Mouse (Mus musculus) neural tube, embryonic 12.5 days (tissue): Measurements from ENCODE around the gene Agpat4. TPM values are rescaled to one million over a fixed set of nuclear protein-coding genes. Genes with fewer than 3 reads are reported as not detected.

Source experiments
- ATAC-seq: fragments of 200-750 bp; cut with Nextera tagmentation; 2 replicates; pipeline ENCODE4 v1.8.0; 2017; ENCODE audit warnings: low read depth, mild to moderate bottlenecking, moderate TSS enrichment, moderate library complexity; ENCODE audit not compliant: low FRiP score
- H3K27ac ChIP-seq: fragments of 300-500 bp; sonication (generic); 2 replicates; pipeline ENCODE4 v1.5.1; 2016
- H3K27me3 ChIP-seq: fragments of 300-500 bp; sonication (generic); replicated peaks from 2 replicates; pipeline ENCODE4 v1.6.1; 2016; ENCODE audit warnings: mild to moderate bottlenecking
- H3K36me3 ChIP-seq: fragments of 300-500 bp; sonication (generic); 2 replicates; pipeline ENCODE4 v1.6.1; 2016; ENCODE audit warnings: mild to moderate bottlenecking
- H3K4me1 ChIP-seq: fragments of 300-500 bp; sonication (generic); 2 replicates; pipeline ENCODE4 v1.6.1; 2016
- H3K4me2 ChIP-seq: fragments of 300-500 bp; sonication (generic); replicated peaks from 2 replicates; pipeline ENCODE4 v1.6.1; 2016; ENCODE audit warnings: mild to moderate bottlenecking
- H3K4me3 ChIP-seq: fragments of 300-500 bp; sonication (generic); 2 replicates; pipeline ENCODE4 v1.5.1; 2016
- H3K9ac ChIP-seq: fragments of 300-500 bp; sonication (generic); 2 replicates; pipeline ENCODE4 v1.6.1; 2016; ENCODE audit warnings: mild to moderate bottlenecking
- H3K9me3 ChIP-seq: fragments of 300-500 bp; sonication (generic); 2 replicates; pipeline ENCODE4 v1.6.1; 2016; ENCODE audit warnings: mild to moderate bottlenecking
- WGBS: fragments of 180-500 bp; shearing (Covaris S2); methylation state at CpG from one replicate; pipeline ENCODE4 v1.1.7; 2016; 5-methylcytosine and 5-hydroxymethylcytosine counted together
- polyA plus RNA-seq: library from polyadenylated mRNA; unstranded; fragments of >200 nt; fragmentation: Nextera tagmentation; extraction: Ambion mirVana; gene quantifications from 2 replicates; pipeline ENCODE4 v1.2.1, GENCODE M21; 2016

The Agpat4 gene
- polyA plus RNA-seq, 1 experiment from 2014 or later = 41.5 TPM

- H3K4me1 ChIP-seq = peaks cover 44% of the 10 kb centered on the region
- no peak overlapping the region for H3K4me3 ChIP-seq
- H3K36me3 ChIP-seq = no peaks in the 10 kb centered on the region
- H3K4me2 ChIP-seq = 0 out of 2 replicates have a peak overlapping the region, but pooled peaks have one; percentile 17
- no peak overlapping the region for H3K9ac ChIP-seq
- H3K27me3 ChIP-seq = no peaks in the 10 kb centered on the region
- H3K9me3 ChIP-seq = no peaks in the 10 kb centered on the region
- H3K27ac ChIP-seq = peak overlapping the region; percentile 54; the same call in 1 of the 2 replicates
- WGBS = 56% methylated on average over 10 of the region's 10 CpGs
- peak; percentile 4; the same call in 1 of the 2 replicates for ATAC-seq
Measured at GRCm38 (mm10) chr17:12205015-12205693, 86.7 kb downstream of the Agpat4 start.

- peak overlapping the region; percentile 54; the same call in 1 of the 2 replicates for H3K27ac ChIP-seq
- H3K27me3 ChIP-seq = no peaks in the 10 kb centered on the region
- no peak overlapping the region for H3K4me3 ChIP-seq
- H3K9ac ChIP-seq = no peak overlapping the region
- peak; percentile 37; the same call in 1 of the 2 replicates for ATAC-seq
- peaks cover 44% of the 10 kb centered on the region for H3K4me1 ChIP-seq
- no peaks in the 10 kb centered on the region for H3K36me3 ChIP-seq
- no peaks in the 10 kb centered on the region for H3K9me3 ChIP-seq
- WGBS = 20% methylated on average over 4 of the region's 4 CpGs
- peak overlapping the region; percentile 17; the same call in 1 of the 2 replicates for H3K4me2 ChIP-seq
Measured at GRCm38 (mm10) chr17:12205694-12206075, 87.2 kb downstream of the Agpat4 start.

GRCm38 (mm10) chr17:12206248-12206647, 87.7 kb downstream of the Agpat4 start:
- Histone ChIP-seq H3K36me3 (peaks cover 2% of the 10 kb centered on the region), H3K9ac (no peak overlapping the region), H3K4me3 (no peak overlapping the region), H3K4me2 (peak overlapping the region; percentile 17; the same call in 1 of the 2 replicates), H3K4me1 (peaks cover 44% of the 10 kb centered on the region), H3K9me3 (no peaks in the 10 kb centered on the region), H3K27ac (peak overlapping the region; percentile 54; the same call in 1 of the 2 replicates), H3K27me3 (no peaks in the 10 kb centered on the region)
- ATAC-seq = no peak
- 69% methylated on average over 3 of the region's 3 CpGs for WGBS

- H3K27me3 ChIP-seq = no peaks in the 10 kb centered on the region
Measured at GRCm38 (mm10) chr17:12207022-12207548, 88.6 kb downstream of the Agpat4 start.

GRCm38 (mm10) chr17:12209481-12209880, 91.0 kb downstream of the Agpat4 start:
- WGBS = 85% methylated on average over 4 of the region's 4 CpGs
- no peak for ATAC-seq
- Histone ChIP-seq H3K4me2 (no peak overlapping the region), H3K9me3 (no peaks in the 10 kb centered on the region), H3K4me1 (peaks cover 32% of the 10 kb centered on the region), H3K9ac (no peak overlapping the region), H3K4me3 (no peak overlapping the region), H3K27me3 (no peaks in the 10 kb centered on the region), H3K36me3 (peaks cover 21% of the 10 kb centered on the region), H3K27ac (no peak overlapping the region)

More at GRCm38 (mm10) chr17:12207022-12207548, 88.6 kb downstream of the Agpat4 start:
- no peak overlapping the region for H3K9ac ChIP-seq
- no peak for ATAC-seq
- no peaks in the 10 kb centered on the region for H3K9me3 ChIP-seq
- H3K4me2 ChIP-seq = no peak overlapping the region
- peaks cover 8% of the 10 kb centered on the region for H3K36me3 ChIP-seq
- H3K4me1 ChIP-seq = peaks cover 44% of the 10 kb centered on the region
- H3K27ac ChIP-seq = no peak overlapping the region
- WGBS = 15% methylated on average over 1 of the region's 1 CpGs
- no peak overlapping the region for H3K4me3 ChIP-seq

GRCm38 (mm10) chr17:12210544-12211132, 92.1 kb downstream of the Agpat4 start:
- peaks cover 33% of the 10 kb centered on the region for H3K36me3 ChIP-seq
- H3K9ac ChIP-seq = no peak overlapping the region
- no peak overlapping the region for H3K4me3 ChIP-seq
- peak; percentile 48; the same call in 1 of the 2 replicates for ATAC-seq
- 38% methylated on average over 8 of the region's 8 CpGs for WGBS
- H3K9me3 ChIP-seq = no peaks in the 10 kb centered on the region
- H3K27me3 ChIP-seq = no peaks in the 10 kb centered on the region
- no peak overlapping the region for H3K27ac ChIP-seq
- peaks cover 20% of the 10 kb centered on the region for H3K4me1 ChIP-seq
- no peak overlapping the region for H3K4me2 ChIP-seq

GRCm38 (mm10) chr17:12211890-12212289, 93.4 kb downstream of the Agpat4 start:
- 94% methylated on average over 11 of the region's 11 CpGs for WGBS
- no peaks in the 10 kb centered on the region for H3K9me3 ChIP-seq
- no peak for ATAC-seq
- no peak overlapping the region for H3K9ac ChIP-seq
- peaks cover 46% of the 10 kb centered on the region for H3K36me3 ChIP-seq
- no peak overlapping the region for H3K27ac ChIP-seq
- no peak overlapping the region for H3K4me2 ChIP-seq
- no peak overlapping the region for H3K4me3 ChIP-seq
- no peaks in the 10 kb centered on the region for H3K27me3 ChIP-seq
- peaks cover 11% of the 10 kb centered on the region for H3K4me1 ChIP-seq

GRCm38 (mm10) chr17:12212341-12212740, 93.8 kb downstream of the Agpat4 start:
- peaks cover 7% of the 10 kb centered on the region; the same call in 1 of the 2 replicates for H3K4me1 ChIP-seq

GRCm38 (mm10) chr17:12213430-12213829, 94.9 kb downstream of the Agpat4 start:
- WGBS = 93% methylated on average over 8 of the region's 8 CpGs
- Histone ChIP-seq H3K4me2 (no peak overlapping the region), H3K36me3 (peaks cover 60% of the 10 kb centered on the region), H3K27ac (no peak overlapping the region), H3K9ac (no peak overlapping the region), H3K9me3 (no peaks in the 10 kb centered on the region), H3K4me3 (no peak overlapping the region), H3K27me3 (no peaks in the 10 kb centered on the region), H3K4me1 (no peaks in the 10 kb centered on the region)
- no peak for ATAC-seq

More at GRCm38 (mm10) chr17:12212341-12212740, 93.8 kb downstream of the Agpat4 start:
- Histone ChIP-seq H3K36me3 (peaks cover 50% of the 10 kb centered on the region), H3K27me3 (no peaks in the 10 kb centered on the region), H3K9me3 (no peaks in the 10 kb centered on the region), H3K4me3 (no peak overlapping the region), H3K9ac (no peak overlapping the region), H3K27ac (no peak overlapping the region), H3K4me2 (no peak overlapping the region)
- no peak for ATAC-seq
- WGBS = 83% methylated on average over 6 of the region's 6 CpGs

- no peak overlapping the region for H3K27ac ChIP-seq
- H3K4me1 ChIP-seq = no peaks in the 10 kb centered on the region
- peaks cover 84% of the 10 kb centered on the region for H3K36me3 ChIP-seq
- ATAC-seq = no peak
- WGBS = 82% methylated on average over 6 of the region's 6 CpGs
- no peak overlapping the region for H3K4me2 ChIP-seq
- H3K4me3 ChIP-seq = no peak overlapping the region
- no peaks in the 10 kb centered on the region for H3K27me3 ChIP-seq
- H3K9ac ChIP-seq = no peak overlapping the region
- H3K9me3 ChIP-seq = no peaks in the 10 kb centered on the region
Measured at GRCm38 (mm10) chr17:12216224-12216623, 97.7 kb downstream of the Agpat4 start.

GRCm38 (mm10) chr17:12221926-12222325, 103.4 kb downstream of the Agpat4 start:
- Histone ChIP-seq H3K4me1 (no peaks in the 10 kb centered on the region), H3K9me3 (no peaks in the 10 kb centered on the region), H3K27ac (no peak overlapping the region), H3K27me3 (no peaks in the 10 kb centered on the region), H3K9ac (no peak overlapping the region), H3K4me2 (no peak overlapping the region), H3K36me3 (peaks cover 58% of the 10 kb centered on the region), H3K4me3 (no peak overlapping the region)
- WGBS = 69% methylated on average over 6 of the region's 6 CpGs
- ATAC-seq = no peak

- Histone ChIP-seq H3K36me3 (peaks cover 59% of the 10 kb centered on the region), H3K27ac (no peak overlapping the region), H3K9ac (no peak overlapping the region), H3K4me2 (no peak overlapping the region), H3K4me1 (no peaks in the 10 kb centered on the region), H3K4me3 (no peak overlapping the region), H3K27me3 (no peaks in the 10 kb centered on the region), H3K9me3 (no peaks in the 10 kb centered on the region)
- 60% methylated on average over 5 of the region's 5 CpGs for WGBS
- ATAC-seq = no peak
Measured at GRCm38 (mm10) chr17:12223682-12224081, 105.2 kb downstream of the Agpat4 start.
